14 mouse cellular contexts compared by ENCODE assay signal in the genomic region with DNA sequence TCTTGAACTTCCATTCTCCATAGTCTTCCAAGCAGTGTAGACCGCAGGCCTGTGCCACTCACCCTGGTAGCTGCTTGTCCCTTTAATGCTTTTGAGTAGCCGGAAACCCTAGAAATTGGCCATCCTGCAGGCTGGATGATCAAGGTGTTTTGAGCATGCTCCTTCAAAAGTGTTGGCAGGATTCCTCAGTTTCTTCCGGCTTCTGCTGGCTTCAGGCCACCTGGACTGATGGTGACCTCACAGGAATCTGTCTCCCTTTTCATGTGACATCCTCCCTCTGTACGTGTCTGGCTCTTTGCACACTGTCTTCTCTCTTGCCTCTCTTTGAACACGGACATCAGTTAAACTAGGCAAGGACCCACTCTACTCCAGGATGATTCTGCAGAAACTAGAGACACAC. TPM values are rescaled to one million over a fixed set of nuclear protein-coding genes. Genes with fewer than 3 reads are reported as not detected.
A peak's percentile ranks its signal among the peaks of the same experiment; 100 is the strongest.
DNase-seq lines count a peak whose midpoint lies in the region; ATAC-seq and TF ChIP-seq lines count a peak whose summit lies in the region.
"Had no signal": no experiment of that assay in that cellular context is flagged by ENCODE, and none has a peak within 500 bp of the region (broad histone marks: within the 10 kb centered on the region; RNA-seq: fewer than 3 reads in every experiment).

No protein-coding gene starts in this region.

- no peak for TF ChIP-seq EP300 in liver, postnatal 0 days (IDR thresholded peaks at IDR 0.05; ENCODE audit: low read depth)

- H3K4me3 ChIP-seq in liver, embryonic 11.5 days (ENCODE audit: low read depth, low read length): no peak overlapping the region
- H3K4me3 ChIP-seq in liver, postnatal 0 days (ENCODE audit: low read depth, low read length): no peak overlapping the region
- H3K4me3 ChIP-seq: forebrain, embryonic 15.5 days; heart, embryonic 15.5 days; limb, embryonic 12.5 days; lung, embryonic 15.5 days had no signal

- WGBS in liver, embryonic 11.5 days: 88% methylated on average over 5 of the region's 5 CpGs
- 82% methylated on average over 5 of the region's 5 CpGs for WGBS in liver, postnatal 0 days (ENCODE audit: insufficient replicate concordance)

- no peaks in the 10 kb centered on the region for H3K9me3 ChIP-seq in liver, embryonic 11.5 days (ENCODE audit: control insufficient read depth, low read length)
- H3K9me3 ChIP-seq in liver, postnatal 0 days (ENCODE audit: low read length): no peaks in the 10 kb centered on the region
- H3K9me3 ChIP-seq: forebrain, embryonic 15.5 days; heart, embryonic 15.5 days; limb, embryonic 12.5 days; lung, embryonic 15.5 days had no signal

- ATAC-seq in cerebellum, adult (ENCODE audit: insufficient number of reproducible peaks, low FRiP score, low TSS enrichment): no peak
- no peak for ATAC-seq in liver, embryonic 11.5 days (replicated peaks; ENCODE audit: low FRiP score)
- no peak for ATAC-seq in liver, postnatal 0 days
- ATAC-seq: forebrain, embryonic 15.5 days had no signal

- H3K9ac ChIP-seq in liver, embryonic 11.5 days (ENCODE audit: low read depth, low read length): 0 out of 2 replicates have a peak overlapping the region, but pooled peaks have one; percentile 25
- no peak overlapping the region for H3K9ac ChIP-seq in liver, postnatal 0 days (replicated peaks)
- H3K9ac ChIP-seq: forebrain, embryonic 15.5 days; heart, embryonic 15.5 days; limb, embryonic 12.5 days; lung, embryonic 15.5 days had no signal

- peak; percentile 84 for DNase-seq in cerebellum, adult 11-12 months
- no peak for DNase-seq in liver, embryonic 11.5 days (ENCODE audit: low spot score)
- DNase-seq in liver, postnatal 0 days: no peak
- DNase-seq in heart, adult 9 months (ENCODE audit: low spot score in 2 of 2): peak; percentile 39 to 42
- DNase-seq in skeletal muscle tissue, adult 2 months (ENCODE audit: low read depth, low spot score): peak; percentile 16
- DNase-seq in thymus, postnatal 25 days: no peak
- DNase-seq in frontal cortex, postnatal 36 days (ENCODE audit: low spot score in 2 of 2): no peak
- DNase-seq: thymus, adult 2 months had no signal

- H3K27ac ChIP-seq in liver, embryonic 11.5 days (ENCODE audit: low read depth, low read length): no peak overlapping the region
- H3K27ac ChIP-seq in liver, postnatal 0 days (ENCODE audit: low read depth): no peak overlapping the region
- H3K27ac ChIP-seq: forebrain, embryonic 15.5 days; heart, embryonic 15.5 days; limb, embryonic 12.5 days; lung, embryonic 15.5 days had no signal

- H3K4me1 ChIP-seq in liver, embryonic 11.5 days (replicated peaks; ENCODE audit: control insufficient read depth, insufficient read depth, low read length): peaks cover 25% of the 10 kb centered on the region
- H3K4me1 ChIP-seq in liver, postnatal 0 days (ENCODE audit: insufficient read depth): peaks cover 41% of the 10 kb centered on the region

- no peaks in the 10 kb centered on the region for H3K27me3 ChIP-seq in liver, embryonic 11.5 days (replicated peaks; ENCODE audit: control insufficient read depth, insufficient read depth, low read length)
- H3K27me3 ChIP-seq in liver, postnatal 0 days (ENCODE audit: insufficient read depth, low read length): no peaks in the 10 kb centered on the region
- H3K27me3 ChIP-seq: forebrain, embryonic 15.5 days; heart, embryonic 15.5 days; lung, embryonic 15.5 days had no signal

- H3K36me3 ChIP-seq in liver, embryonic 11.5 days (ENCODE audit: control insufficient read depth, insufficient read depth, low read length): no peaks in the 10 kb centered on the region
- H3K36me3 ChIP-seq in liver, postnatal 0 days (replicated peaks; ENCODE audit: insufficient read depth, low read length): no peaks in the 10 kb centered on the region
- H3K36me3 ChIP-seq: forebrain, embryonic 15.5 days; heart, embryonic 15.5 days; limb, embryonic 12.5 days; lung, embryonic 15.5 days had no signal

- H3K4me2 ChIP-seq in liver, embryonic 11.5 days: no peak overlapping the region
- no peak overlapping the region for H3K4me2 ChIP-seq in liver, postnatal 0 days (ENCODE audit: low read depth, low read length)
- H3K4me2 ChIP-seq: forebrain, embryonic 15.5 days; heart, embryonic 15.5 days; limb, embryonic 12.5 days; lung, embryonic 15.5 days; midbrain, embryonic 11.5 days had no signal

- no peak for TF ChIP-seq CTCF in liver, postnatal 0 days (IDR thresholded peaks at IDR 0.05; ENCODE audit: low read depth)

RNA-seq across cellular contexts. Expression of gene Slc16a6, which starts 26.8 kb away (rescaled TPM):
- polyA plus RNA-seq in liver, embryonic 11.5 days (2014; fragmentation: Nextera tagmentation; extraction: Ambion mirVana): 52.2 and 58.7 TPM in 2 replicates
- polyA plus RNA-seq in liver, postnatal 0 days (2015; fragmentation: Nextera tagmentation; extraction: Ambion mirVana): 18.8 and 19.0 TPM in 2 replicates

RNA-seq across cellular contexts. Expression of gene Arsg, which starts 27.0 kb away (rescaled TPM):
- 5.8 and 6.2 TPM in 2 replicates for polyA plus RNA-seq in liver, embryonic 11.5 days (2014; fragmentation: Nextera tagmentation; extraction: Ambion mirVana)
- polyA plus RNA-seq in liver, postnatal 0 days (2015; fragmentation: Nextera tagmentation; extraction: Ambion mirVana): 11.8 and 13.1 TPM in 2 replicates

Comparison
In these comparisons a context has a peak if more than half of its experiments do, and no peak if none do; other contexts are left out.
1. DNase-seq: peak in cerebellum, adult 11-12 months (single experiment), heart, adult 9 months (2 of 2) and skeletal muscle tissue, adult 2 months (single experiment); none in liver, embryonic 11.5 days (single experiment), liver, postnatal 0 days (single experiment), thymus, postnatal 25 days (single experiment) and frontal cortex, postnatal 36 days (0 of 2).